Mouse (Mus musculus) lung, postnatal 0 days (tissue): ENCODE data around the gene Ppp6r1.
A peak's percentile ranks its signal among the peaks of the same experiment; 100 is the strongest.

Experiments
- CTCF ChIP-seq: IDR thresholded peaks from 2 replicates; pipeline ENCODE4 v1.5.1; 2016; ENCODE audit warnings: antibody characterized with exemption, mild to moderate bottlenecking
- EP300 ChIP-seq: IDR thresholded peaks from 2 replicates; pipeline ENCODE4 v1.6.1; 2016; ENCODE audit warnings: antibody characterized with exemption, mild to moderate bottlenecking, control low read depth

DNA sequence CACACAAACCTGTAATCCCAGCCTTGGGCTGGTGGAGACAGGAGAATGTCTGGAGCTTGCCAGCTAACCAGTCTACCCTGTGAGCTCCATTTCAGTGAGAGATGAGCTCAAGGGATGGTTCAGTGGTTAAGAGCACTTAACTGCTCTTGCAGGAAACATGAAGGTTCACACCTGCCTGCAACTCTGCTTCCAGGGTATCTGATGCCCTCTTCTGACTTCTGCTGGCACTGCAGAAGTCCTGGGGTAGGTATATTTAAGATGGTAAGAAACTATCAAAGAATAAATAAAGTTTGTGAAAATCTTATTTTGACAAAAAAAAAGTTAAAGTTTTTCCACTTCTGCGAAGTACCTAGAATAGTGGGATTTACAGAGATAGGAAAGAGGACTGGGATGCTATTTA is 34.5 kb downstream of the Ppp6r1 start:
- TF ChIP-seq CTCF, result peak; percentile 35
- TF ChIP-seq EP300, result no peak
